Mouse (Mus musculus): ENCODE data around the gene Rexo2. TPM values are rescaled to one million over a fixed set of nuclear protein-coding genes. Genes with fewer than 3 reads are reported as not detected.
A peak's percentile ranks its signal among the peaks of the same experiment; 100 is the strongest.
"Not testable (repeated sequence)": the region's sequence is repeated elsewhere in the genome, so short reads cannot be mapped to it uniquely, and the experiment has no call there.

The Rexo2 gene
- 21.6 and 27.5 TPM in 2 replicates for total RNA-seq (2014; rRNA removed; ENCODE audit: low replicate concordance)
- 90.4 and 93.9 TPM in 2 replicates for polyA plus RNA-seq (2015; fragmentation: Nextera tagmentation; extraction: Ambion mirVana)

GRCm38 (mm10) chr9:48480411-48481213 lies at the start of gene Rexo2:
Rexo2 (minus strand) TSS chr9:48480623.
- under 1% methylated on average over 49 of the region's 49 CpGs for WGBS
- Histone ChIP-seq H3K4me3 (ENCODE audit: low read depth, low read length) (peak within 1 kb of the TSS; percentile 71), H3K4me1 (ENCODE audit: control insufficient read depth, insufficient read depth) (peaks cover 12% of the 10 kb centered on the region), H3K9me3 (replicated peaks; ENCODE audit: control insufficient read depth, low read length) (no peaks in the 10 kb centered on the region), H3K27me3 (ENCODE audit: control insufficient read depth, insufficient read depth, low read length) (no peaks in the 10 kb centered on the region), H3K9ac (replicated peaks; ENCODE audit: low read depth, low read length) (peak within 1 kb of the TSS; percentile 58), H3K4me2 (ENCODE audit: low read depth, low read length) (peak within 1 kb of the TSS; percentile 82), H3K27ac (ENCODE audit: low read depth) (peak within 1 kb of the TSS; percentile 2; the same call in 1 of the 2 replicates), H3K36me3 (replicated peaks; ENCODE audit: control insufficient read depth, insufficient read depth, low read length) (peaks cover 16% of the 10 kb centered on the region)
- no peak for TF ChIP-seq CTCF (IDR thresholded peaks at IDR 0.05; ENCODE audit: low read depth)
- no peak for TF ChIP-seq EP300 (IDR thresholded peaks at IDR 0.05; ENCODE audit: low read depth)
- ATAC-seq (ENCODE audit: insufficient read depth, low read depth), result peak; percentile 100
- peak; percentile 95 for DNase-seq (ENCODE audit: low spot score)

DNA sequence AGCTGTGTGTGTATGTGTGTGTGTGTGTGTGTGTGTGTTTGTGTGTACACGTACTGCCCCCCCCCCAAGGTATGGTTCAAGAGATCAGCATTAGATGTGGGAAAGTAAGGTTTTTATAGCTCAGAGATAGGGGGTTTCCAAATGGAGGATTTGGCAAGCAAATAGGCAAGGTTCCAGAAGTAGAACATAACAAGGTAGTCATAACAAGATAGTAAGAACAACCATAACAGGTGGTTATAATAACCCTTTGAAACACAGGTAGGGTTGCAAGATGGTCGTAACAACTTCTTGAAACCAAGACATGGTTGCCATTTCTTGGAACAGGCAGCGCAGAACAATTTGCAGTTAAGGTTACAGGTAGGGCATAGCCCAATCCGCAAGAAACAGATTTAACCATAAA lies 46.1 kb upstream of the Rexo2 start:
- no peak overlapping the region for H3K4me3 ChIP-seq (ENCODE audit: low read depth, low read length)
- H3K27ac ChIP-seq (ENCODE audit: low read depth), result no peak overlapping the region
- H3K4me2 ChIP-seq (ENCODE audit: low read depth, low read length), result no peak overlapping the region
- H3K9me3 ChIP-seq (replicated peaks; ENCODE audit: control insufficient read depth, low read length), result no peaks in the 10 kb centered on the region
- H3K27me3 ChIP-seq (ENCODE audit: control insufficient read depth, insufficient read depth, low read length), result no peaks in the 10 kb centered on the region
- H3K9ac ChIP-seq (replicated peaks; ENCODE audit: low read depth, low read length), result no peak overlapping the region
- H3K36me3 ChIP-seq (replicated peaks; ENCODE audit: control insufficient read depth, insufficient read depth, low read length), result no peaks in the 10 kb centered on the region
- 83% methylated on average over 4 of the region's 4 CpGs for WGBS
- no peak for DNase-seq (ENCODE audit: low spot score)
- no peaks in the 10 kb centered on the region for H3K4me1 ChIP-seq (ENCODE audit: control insufficient read depth, insufficient read depth)
- no peak for TF ChIP-seq EP300 (IDR thresholded peaks at IDR 0.05; ENCODE audit: low read depth)
- no peak for TF ChIP-seq CTCF (IDR thresholded peaks at IDR 0.05; ENCODE audit: low read depth)
- ATAC-seq (ENCODE audit: insufficient read depth, low read depth), result no peak

GRCm38 (mm10) chr9:48525566-48525965 lies 45.1 kb upstream of the Rexo2 start:
- ATAC-seq (ENCODE audit: insufficient read depth, low read depth), result no peak
- WGBS, result 3% methylated on average over 1 of the region's 1 CpGs

DNA sequence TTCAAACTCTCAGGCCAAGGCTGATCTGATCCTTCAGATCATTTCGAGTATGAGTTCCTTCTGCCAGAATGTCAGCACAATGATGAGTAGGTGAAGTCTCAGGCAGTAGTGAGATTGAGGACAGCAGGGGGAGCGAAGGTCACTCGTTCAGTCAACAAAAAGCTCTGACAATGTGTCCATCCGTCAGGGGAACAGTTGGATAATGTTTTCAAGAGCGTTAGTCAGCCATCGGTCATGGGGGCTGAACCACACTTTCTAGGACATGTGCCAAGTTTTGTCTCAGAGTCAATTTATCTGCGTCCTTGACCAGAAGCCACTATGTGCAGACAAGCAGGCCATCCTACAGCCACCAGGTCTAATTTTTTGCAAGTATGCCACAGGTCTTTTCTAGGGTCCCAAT lies 40.0 kb upstream of the Rexo2 start:
- not testable (repeated sequence) for H3K4me1 ChIP-seq (ENCODE audit: control insufficient read depth, insufficient read depth); H3K27ac ChIP-seq (ENCODE audit: low read depth); H3K4me2 ChIP-seq (ENCODE audit: low read depth, low read length); H3K4me3 ChIP-seq (ENCODE audit: low read depth, low read length); ATAC-seq (ENCODE audit: insufficient read depth, low read depth); DNase-seq (ENCODE audit: low spot score); H3K9me3 ChIP-seq (replicated peaks; ENCODE audit: control insufficient read depth, low read length); H3K36me3 ChIP-seq (replicated peaks; ENCODE audit: control insufficient read depth, insufficient read depth, low read length); H3K27me3 ChIP-seq (ENCODE audit: control insufficient read depth, insufficient read depth, low read length); H3K9ac ChIP-seq (replicated peaks; ENCODE audit: low read depth, low read length)
- no CpG with 5 or more reads among the region's 7 CpGs for WGBS

More at GRCm38 (mm10) chr9:48525566-48525965, 45.1 kb upstream of the Rexo2 start:
- no peak for TF ChIP-seq EP300 (IDR thresholded peaks at IDR 0.05; ENCODE audit: low read depth)
- no peak for TF ChIP-seq CTCF (IDR thresholded peaks at IDR 0.05; ENCODE audit: low read depth)
- Histone ChIP-seq H3K4me2 (ENCODE audit: low read depth, low read length) (no peak overlapping the region), H3K36me3 (replicated peaks; ENCODE audit: control insufficient read depth, insufficient read depth, low read length) (no peaks in the 10 kb centered on the region), H3K4me1 (ENCODE audit: control insufficient read depth, insufficient read depth) (no peaks in the 10 kb centered on the region), H3K9ac (replicated peaks; ENCODE audit: low read depth, low read length) (no peak overlapping the region), H3K4me3 (ENCODE audit: low read depth, low read length) (no peak overlapping the region), H3K27me3 (ENCODE audit: control insufficient read depth, insufficient read depth, low read length) (no peaks in the 10 kb centered on the region), H3K9me3 (replicated peaks; ENCODE audit: control insufficient read depth, low read length) (no peaks in the 10 kb centered on the region), H3K27ac (ENCODE audit: low read depth) (no peak overlapping the region)
- no peak for DNase-seq (ENCODE audit: low spot score)

- DNase-seq (ENCODE audit: low spot score) (no peak), ATAC-seq (ENCODE audit: insufficient read depth, low read depth) (no peak)
- Histone ChIP-seq H3K9me3 (replicated peaks; ENCODE audit: control insufficient read depth, low read length) (no peaks in the 10 kb centered on the region), H3K36me3 (replicated peaks; ENCODE audit: control insufficient read depth, insufficient read depth, low read length) (no peaks in the 10 kb centered on the region), H3K4me2 (ENCODE audit: low read depth, low read length) (no peak overlapping the region), H3K4me1 (ENCODE audit: control insufficient read depth, insufficient read depth) (peaks cover 7% of the 10 kb centered on the region), H3K4me3 (ENCODE audit: low read depth, low read length) (no peak overlapping the region), H3K27ac (ENCODE audit: low read depth) (no peak overlapping the region), H3K9ac (replicated peaks; ENCODE audit: low read depth, low read length) (no peak overlapping the region), H3K27me3 (ENCODE audit: control insufficient read depth, insufficient read depth, low read length) (no peaks in the 10 kb centered on the region)
- WGBS, result 79% methylated on average over 19 of the region's 19 CpGs
- no peak for TF ChIP-seq CTCF (IDR thresholded peaks at IDR 0.05; ENCODE audit: low read depth)
- TF ChIP-seq EP300 (IDR thresholded peaks at IDR 0.05; ENCODE audit: low read depth), result no peak
Measured at GRCm38 (mm10) chr9:48517372-48518130, 37.1 kb upstream of the Rexo2 start.

Data from heart, postnatal 0 days (tissue).